Mouse (Mus musculus) heart, adult 11 months (tissue): ENCODE results near the gene Ephb2.

Experiments used
- DNase-seq: peaks from one replicate; pipeline ENCODE4 v3.0.0; 2022

Gene Ephb2

DNA sequence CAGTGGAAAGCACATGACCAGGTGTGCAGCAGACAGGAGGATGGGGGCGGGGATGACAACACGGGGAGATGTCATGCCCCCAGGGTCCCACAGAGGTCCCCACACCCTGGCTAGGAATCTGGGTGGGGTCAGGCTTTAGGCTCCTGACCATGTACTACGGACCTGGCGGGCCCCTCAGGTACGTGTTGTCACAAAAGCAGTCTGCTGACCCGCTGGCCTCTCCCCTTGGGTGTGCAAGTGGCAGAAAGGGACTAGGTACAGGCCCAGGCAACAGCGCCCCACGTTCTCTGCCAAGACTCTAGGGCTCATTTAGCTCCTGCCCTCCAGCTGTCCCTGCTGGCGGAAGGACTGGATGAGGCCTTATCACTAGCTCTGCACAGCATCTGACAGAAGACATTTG lies 105.3 kb downstream of the Ephb2 start:
- peak; percentile 92 for DNase-seq

DNA sequence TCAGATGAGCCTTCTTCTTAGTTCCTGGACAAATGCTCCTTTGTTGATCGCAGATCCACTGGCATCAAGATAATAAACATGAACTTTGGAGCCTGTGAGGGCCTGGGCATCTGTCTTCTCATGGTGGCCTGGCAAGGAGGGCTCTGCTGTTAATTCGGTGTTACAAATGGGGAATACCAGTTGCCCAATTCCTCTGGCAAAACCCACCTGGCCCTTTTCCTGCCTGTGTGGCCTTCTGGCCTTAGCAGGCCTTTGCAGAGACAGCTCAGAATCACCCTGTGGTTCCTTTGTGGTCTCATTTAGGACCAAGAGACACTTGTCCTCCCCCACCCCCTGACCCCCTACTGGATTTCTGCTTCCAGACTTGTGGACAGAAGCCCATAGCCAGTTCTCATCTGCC lies 106.2 kb downstream of the Ephb2 start:
- no peak for DNase-seq

DNA sequence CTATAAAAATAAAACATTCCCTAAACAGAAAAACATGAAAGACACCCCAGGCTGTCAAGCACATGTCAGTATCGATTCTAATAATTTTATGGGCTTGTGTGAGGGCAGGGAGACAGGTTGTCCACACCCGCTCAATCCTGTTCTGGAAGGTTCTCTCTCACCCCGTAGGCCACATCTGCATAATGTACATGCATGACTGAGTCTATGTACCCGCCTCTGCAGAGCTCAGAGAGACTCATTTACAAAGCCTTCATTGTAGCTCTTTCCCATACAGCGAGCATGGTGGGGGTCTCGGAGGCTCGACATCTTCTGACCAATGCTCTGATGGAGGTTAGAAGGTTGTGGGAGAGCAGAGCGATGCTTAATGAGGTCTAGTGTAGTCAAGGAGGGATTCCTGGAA lies 108.8 kb downstream of the Ephb2 start:
- DNase-seq, result no peak

DNA sequence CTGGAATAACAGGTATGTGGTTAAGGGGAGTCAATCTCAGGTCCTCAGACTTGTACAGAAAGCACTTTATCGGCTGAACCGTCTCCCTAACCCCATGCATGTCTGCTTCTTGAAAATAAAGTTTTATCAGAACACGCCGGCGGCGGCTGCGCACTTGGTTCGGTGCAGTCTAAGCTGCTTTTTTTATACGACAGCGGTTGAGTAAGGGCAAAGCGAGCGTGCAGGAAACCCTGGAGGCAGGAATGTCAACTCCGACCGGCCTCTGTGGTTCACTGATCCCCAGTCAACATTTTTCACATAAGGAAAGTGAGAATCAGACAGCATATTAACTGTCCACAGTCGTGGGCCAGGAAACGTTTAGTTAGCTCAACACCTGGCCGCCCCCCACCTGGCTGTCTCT lies 111.1 kb downstream of the Ephb2 start:
- DNase-seq, result no peak

DNA sequence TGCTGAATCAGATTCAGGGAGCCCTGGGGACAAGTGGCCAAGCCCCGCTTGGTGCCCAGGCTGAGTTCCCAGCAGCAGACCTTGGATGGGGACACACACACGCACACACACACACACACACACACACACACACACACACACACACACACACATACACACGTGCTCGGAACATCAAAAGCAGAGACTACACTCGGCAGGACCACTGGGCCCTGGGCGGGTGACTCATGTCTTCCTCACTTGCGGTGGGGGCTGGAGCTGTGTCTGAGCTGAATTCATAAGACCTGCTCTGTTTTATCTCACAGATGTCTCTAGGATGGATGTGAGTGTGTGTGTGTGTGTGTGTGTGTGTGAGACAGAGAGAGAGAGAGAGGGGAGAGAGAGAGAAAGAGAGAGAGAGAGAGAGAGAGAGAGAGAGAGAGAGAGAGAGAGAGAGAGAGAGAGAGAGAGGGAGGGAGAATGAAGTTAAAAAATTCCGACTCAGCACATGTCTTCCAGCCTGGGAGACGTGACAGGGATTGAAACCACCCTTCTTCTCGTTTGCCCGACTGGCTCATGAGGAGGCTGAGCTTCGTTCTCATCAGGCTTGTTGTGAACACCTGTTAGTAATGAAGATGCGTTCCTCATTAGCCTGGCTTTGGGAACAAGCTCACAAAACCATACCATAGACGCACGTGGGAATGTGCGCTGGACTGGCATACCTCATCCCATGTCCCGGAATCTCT lies 113.3 kb downstream of the Ephb2 start:
- DNase-seq, result no peak

DNA sequence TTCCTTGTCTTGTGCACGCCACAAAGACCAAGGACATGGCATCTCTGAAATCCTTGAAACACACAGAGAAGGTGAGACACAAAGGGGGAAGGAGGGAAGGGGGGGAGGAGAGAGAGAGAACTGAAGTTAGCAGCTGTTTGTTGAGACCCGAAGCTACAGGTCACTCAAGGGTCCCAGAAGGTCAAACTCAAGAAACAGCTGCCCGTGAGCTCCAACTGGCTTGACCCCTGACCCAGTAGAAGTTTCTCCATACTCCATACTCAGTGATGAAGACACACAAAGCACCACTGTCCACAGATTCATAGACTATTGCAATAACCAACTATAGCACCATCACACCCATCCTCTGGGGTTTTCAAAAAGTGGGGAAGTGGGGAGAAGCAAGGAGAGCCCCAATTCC lies 113.9 kb downstream of the Ephb2 start:
- no peak for DNase-seq

DNA sequence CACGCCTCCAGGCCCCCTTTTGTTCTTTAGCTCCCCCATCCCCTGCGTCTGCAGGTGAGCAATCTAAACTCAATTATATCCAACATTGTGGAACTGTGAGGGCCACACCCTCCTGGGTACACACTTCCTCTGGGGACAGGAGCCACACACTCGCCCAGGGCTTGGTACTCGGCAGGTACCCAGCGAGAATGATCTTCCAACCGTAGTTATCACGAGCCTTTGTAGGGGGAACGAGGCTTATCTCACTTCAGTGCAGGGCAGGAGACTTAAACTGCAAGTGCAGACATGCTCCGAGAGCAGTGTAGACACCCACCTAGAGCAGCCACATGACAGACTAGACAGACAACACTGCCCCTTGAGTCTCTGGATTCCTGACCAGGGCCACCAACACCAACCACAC lies 115.8 kb downstream of the Ephb2 start:
- no peak for DNase-seq

DNA sequence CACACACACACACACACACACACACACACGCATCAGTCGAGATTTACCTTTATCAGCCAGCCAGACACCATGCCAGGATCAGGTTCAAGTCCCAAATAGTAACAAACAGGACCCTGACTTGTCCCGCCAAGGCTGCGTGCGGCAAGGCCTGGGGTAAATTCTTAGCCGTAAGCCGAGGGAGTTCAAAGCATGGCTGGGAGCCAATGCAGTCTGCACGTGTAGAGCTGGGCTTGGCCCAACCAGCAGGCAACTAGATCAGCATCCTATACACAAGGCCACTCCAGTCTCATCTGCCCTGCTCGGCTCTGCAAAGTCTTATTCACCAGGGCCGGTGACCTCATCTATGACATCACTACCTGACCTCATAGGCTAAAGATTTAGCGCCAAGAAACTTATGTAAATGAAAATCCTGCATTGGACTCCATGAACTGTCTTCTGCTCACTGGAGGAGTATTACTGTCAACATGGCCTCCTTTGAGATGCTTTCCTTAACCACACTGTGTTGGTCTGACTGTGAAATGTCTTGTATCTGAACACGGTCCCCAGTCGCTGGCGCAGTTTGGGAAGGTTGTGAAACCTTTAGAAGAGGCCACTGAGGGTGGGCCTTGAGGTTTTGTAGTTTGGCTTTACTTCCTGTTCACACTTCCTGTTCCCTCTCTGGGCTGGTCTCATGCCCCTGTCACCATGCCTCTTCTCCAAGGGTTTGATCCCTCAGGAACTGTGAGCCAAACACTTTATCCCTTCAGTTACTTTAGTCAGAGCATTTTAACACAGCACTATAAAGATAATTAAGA lies 117.4 kb downstream of the Ephb2 start:
- no peak for DNase-seq

DNA sequence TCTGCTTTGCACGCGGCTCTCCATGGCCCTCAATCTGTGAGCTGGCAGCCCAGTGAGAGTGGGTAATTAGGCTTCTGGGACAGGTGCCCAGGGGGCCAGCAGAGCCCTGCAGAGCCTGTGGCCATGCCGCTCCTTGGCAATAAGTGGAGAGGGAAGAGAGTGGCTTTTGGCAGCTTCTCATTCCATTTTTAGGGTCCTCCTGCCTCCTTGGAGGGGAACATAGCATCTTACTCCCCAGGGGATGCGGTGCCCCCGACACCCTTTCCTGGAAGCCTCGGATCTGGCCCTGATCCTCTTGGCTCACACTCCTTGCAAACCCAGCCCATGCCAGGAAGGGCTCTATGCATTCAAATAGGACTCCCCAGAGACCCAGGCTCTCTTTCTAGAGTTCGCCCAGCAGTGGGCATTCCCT lies 119.2 kb downstream of the Ephb2 start:
- DNase-seq, result no peak

DNA sequence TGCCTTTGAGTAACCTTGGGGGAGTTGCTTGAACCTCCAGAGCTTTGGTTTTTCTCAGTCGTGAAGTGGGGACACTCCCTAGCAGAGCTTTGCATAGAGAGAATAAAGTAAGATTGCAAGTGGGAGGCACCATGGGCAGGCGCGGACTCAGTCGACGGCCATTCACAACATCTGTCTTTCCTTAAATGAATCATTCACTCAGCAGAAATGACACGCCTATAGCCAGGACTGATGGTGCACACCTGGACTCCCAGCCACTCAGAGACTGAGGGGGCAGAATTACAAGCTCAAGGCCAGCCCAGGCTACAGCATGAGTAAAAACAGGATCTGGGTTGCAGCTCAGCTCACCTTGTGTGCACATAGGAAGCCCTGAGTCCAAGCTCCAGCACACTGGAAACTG lies 121.3 kb downstream of the Ephb2 start:
- no peak for DNase-seq

DNA sequence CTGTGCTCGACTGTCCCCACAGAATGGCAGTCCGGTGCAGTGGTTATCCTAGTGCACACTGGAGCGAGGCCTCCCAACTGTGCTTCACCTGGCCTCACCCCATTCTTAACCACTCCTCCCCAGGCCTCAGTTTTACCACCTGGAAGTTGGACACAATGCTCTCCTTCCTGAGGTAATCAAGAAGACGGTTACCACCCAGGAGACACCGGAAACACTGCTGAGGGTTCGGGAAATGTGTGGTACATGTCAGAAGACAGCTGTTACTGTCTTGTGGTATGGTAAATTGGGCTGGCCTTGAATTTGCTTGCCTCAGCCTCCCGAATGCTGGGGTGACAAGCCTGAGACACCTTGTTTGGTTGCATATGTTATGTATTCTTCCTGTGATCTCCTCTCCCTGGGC lies 121.9 kb downstream of the Ephb2 start:
- no peak for DNase-seq

DNA sequence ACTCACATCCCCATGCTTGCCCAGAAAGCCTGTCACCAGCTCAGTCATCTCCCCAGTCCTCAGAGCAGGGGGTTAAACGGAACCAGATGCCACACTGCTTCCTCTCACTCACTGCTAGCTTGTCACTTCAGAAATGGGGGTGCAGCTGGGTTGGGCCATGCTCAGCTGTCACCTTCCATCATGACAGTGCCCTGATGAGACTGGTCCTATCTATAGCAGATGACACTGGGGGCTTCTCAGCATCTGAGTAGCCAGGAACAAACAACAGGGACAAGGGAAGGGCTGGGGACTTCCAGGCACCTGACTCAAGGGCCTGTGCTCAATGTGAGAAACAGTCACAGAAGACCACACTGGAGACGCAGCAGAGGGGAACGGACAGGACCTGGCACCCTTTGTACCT lies 122.4 kb downstream of the Ephb2 start:
- DNase-seq, result no peak

DNA sequence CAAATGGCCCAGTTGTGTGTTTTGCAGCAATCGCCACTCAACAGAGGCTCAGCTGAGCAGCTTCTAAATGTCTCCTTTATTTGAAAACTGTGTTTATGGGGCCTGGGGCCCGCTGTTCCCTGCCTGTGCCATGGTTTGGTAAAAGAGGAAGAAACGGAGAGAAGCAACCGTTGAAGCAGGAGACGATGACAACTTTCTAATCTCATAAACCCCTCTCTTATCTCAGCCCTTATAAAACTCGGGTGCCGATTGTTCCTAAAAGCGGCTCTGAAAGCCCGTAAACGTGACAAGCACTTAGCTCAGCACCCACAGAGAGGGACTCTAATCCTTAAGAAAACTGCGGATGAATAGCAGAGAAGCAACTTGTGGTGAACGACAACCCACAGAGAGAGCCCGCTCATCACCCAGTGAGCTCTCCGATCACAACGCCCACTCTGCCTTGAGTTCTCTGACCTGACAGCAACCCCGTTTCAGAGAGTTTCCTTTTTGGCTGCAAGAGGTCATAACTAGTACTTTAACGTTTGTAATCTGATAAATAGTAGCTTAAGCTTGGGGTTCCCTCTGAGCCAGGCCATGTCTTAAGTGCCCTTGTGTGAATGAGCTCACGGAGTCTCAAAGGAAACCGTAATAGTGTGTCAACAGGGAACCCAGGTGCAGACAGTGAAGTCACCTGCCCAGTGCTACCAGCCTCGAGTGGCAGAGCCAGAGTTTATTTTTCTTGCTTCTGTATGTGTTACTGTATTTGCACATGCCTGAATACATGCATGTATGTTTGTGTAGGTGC lies 123.6 kb downstream of the Ephb2 start:
- no peak for DNase-seq

DNA sequence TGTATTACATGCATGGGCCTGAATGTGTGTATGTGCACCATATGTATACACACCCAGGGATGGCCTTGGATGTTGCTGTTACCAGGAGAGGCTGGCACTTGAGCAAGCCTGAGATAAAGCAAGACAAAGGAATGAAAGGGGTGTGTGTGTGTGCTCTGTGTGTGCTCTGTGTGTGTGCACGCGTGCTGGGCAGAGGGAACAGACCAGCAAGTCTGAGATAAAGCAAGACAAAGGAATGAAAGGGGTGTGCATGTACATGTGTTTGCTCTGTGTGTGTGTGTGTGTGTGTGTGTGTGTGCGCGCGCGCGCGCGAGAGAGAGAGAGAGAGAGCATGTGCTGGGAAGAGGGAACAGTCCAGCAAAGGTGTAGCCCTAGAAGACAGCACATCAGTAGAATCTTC lies 125.4 kb downstream of the Ephb2 start:
- DNase-seq, result no peak

DNA sequence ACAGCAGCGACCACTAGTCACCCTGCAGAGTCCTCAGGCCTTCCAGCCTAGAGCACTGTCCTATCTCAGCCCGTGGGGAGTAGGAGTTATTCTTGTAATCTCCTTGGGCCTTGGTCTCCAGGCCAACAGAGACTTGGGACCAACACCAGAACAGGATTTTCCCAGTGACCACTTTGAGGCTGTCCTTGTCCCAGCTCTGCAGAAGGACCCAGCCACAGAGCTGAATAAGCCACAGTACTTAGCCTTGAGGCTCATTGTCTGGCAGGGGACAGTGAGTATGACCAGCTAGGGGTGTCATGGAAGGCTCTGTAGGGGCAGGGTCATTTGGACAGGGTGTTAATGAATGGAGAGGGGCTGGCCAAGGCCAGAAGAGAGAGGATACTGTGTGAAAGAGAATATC lies 126.8 kb downstream of the Ephb2 start:
- no peak for DNase-seq

DNA sequence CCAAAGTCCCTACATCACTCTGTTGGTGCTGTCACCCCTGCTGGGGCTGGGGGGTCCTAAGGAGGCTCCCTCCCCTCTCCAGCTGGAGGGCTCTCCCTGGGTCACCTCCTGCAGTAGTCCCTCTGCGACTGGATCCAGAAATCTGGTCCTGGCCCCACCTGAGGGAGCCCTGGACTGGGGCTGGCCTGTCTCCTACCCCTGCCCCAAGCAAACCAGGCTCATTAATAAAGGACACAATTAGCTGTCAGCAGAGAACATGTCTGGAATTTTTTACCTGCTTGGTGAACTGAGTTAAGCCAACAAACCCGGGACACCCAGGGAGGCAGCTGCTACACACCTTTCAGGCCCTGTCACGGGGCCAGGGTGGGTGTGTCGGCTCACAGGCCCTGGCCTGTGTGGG lies 129.1 kb downstream of the Ephb2 start:
- no peak for DNase-seq

DNA sequence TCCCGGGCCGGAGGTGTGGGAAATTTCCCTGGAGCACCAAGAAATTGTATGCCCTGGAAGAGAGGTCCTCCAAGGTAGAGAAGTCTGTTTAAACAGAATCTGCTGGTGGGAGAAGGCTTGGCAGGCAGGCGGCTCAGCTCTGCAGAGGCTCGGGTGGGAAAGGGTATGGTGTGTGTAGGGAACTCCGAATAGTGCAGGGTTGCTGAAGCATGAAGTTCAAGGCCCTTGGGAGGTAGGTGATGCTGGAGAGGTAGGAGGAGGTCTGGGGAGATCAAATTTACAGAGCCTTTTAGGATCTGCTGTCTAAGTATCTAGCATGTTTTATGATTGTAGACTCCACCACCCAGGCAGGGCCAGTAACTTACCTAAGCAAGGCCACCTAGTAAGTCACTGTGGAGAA lies 130.7 kb downstream of the Ephb2 start:
- no peak for DNase-seq

DNA sequence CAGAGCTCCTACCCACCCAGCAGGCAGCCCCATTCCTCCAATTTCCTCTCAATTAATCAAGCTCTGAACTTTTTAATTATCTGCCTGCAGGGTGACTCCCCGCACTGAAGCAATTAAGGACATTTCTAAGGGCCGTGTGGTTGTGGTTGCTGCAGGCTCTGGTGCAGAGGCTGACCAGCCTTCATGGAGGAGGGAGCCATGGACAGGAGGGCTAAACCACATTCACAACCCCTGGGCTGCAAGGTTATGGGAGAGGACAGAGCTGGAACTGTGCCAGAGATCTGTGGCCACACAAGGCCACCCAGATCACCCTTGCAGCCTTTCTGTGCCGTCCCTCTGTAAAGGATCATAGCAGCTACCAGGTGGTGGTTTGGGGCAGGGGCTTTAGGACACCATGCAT lies 131.2 kb downstream of the Ephb2 start:
- no peak for DNase-seq

DNA sequence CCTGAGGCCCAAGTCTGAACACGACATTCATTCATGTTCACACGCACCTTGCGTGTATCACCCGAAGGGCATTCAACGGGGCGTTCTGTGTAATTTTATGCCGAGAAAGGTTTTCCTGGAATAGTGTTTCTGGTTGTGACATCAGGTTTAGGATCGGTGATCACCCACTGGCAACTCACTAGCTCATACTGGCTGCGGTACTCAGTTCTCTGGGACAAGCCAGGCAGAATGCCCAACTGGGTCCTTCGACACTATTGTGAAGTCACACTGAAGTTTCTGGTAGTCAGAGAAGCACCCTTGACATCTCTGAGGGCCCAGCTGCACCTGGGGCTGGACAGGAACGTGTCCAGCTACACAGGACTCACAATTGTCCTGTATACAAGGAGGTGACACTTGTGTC lies 132.4 kb downstream of the Ephb2 start:
- DNase-seq, result no peak

DNA sequence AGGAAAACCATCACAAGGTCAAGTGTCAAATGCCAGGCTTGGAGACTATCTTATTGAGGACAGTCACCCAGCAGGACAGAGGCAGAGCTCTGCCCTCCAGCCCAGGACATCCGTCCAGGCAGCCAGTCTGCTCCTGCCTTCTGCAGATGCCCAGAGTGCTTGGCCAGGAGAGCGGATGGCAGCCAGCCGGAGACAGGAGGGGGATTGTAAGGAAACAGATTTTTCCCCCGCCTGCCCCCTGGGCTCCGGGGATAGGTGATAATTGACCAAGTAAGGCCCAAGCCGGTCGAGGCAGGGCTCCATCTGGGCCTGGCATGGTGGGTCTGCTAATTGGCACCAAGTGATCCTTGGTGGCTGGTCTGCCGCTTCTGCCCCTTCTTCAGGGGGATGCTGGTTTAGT lies 133.3 kb downstream of the Ephb2 start:
- DNase-seq, result no peak

DNA sequence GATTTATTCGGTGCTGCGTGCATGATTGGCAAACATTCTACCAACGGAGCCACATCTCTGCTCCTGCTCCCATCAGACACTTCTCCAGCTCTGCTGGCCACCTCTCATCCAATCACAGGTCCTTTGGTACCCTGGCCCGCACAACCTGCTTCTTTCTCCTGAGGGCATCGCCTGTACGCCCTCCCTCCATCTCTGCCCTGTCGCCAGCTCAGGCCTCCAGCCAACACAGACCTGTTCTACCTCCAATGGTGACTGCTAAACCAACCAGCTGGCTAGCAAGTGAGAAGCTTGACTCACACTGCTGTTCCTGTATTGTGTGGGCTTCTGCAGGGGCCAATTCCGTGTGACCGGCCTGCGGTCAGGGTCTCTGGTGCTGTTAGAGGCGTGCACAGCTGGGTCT lies 134.6 kb downstream of the Ephb2 start:
- DNase-seq, result no peak

DNA sequence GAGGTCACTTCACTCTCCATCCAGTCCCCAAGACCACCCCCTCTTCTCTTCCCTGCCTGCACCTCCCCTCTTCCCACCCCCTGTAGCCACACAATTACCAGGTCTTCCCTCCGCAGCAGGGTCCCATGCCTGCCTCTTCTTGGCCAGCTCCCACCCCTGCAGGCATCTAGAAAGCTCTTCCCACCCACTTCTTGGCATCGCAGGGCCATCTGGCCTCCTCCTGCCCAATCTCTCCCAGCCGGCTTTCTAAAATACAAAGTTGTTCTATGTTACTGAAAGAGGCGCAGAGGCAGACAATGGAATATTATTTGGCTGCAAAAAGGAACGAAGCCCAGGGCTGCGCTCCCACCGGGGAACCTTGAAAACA lies 136.7 kb downstream of the Ephb2 start:
- DNase-seq, result no peak

DNA sequence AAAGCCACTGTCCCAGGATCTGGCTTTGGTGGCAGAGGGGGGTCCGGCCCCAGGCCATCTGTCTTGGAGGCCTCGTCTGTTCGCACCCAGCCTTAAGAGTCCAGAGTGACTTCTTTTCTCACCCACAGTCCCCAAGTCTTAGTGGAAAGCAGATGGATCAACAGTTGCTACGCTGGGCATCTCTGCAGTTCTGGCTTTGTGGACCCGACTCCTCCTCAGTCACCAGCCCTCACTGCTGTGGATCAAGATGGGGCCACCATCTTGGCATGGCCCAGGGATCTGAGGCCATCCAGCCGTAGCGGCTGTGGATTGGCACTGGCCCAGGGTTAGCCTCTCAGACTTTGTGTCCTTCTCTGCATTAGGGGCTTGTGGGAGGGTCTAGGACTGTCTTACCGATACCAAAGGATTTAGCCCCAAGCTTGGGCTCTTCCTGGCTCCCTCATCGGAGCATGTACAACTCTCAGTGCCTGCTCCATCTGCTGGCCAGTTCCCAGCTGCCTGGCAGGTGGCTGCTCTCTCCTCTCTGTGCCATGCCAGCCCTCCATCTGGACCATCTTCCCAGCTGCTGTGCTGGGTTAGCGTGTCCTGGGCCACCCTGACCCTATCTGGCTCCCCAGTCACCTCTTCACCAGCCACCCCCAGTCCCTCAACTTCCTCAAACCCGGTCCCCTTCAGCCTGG lies 137.2 kb downstream of the Ephb2 start:
- no peak for DNase-seq
